Mouse (Mus musculus) heart, embryonic 13.5 days (tissue): ENCODE data around the gene Kifc1. TPM values are rescaled to one million over a fixed set of nuclear protein-coding genes. Genes with fewer than 3 reads are reported as not detected.

Experiments used
- ATAC-seq: fragments of 200-750 bp; cut with Nextera tagmentation; 2 replicates; pipeline ENCODE4 v1.8.0; 2017; ENCODE audit warnings: moderate TSS enrichment; ENCODE audit not compliant: insufficient number of reproducible peaks, low FRiP score, low TSS enrichment; ENCODE audit errors: extremely low read depth
- H3K27ac ChIP-seq: fragments of 300-500 bp; sonication (generic); replicated peaks from 2 replicates; pipeline ENCODE4 v1.5.1; 2015; ENCODE audit warnings: moderate library complexity, mild to moderate bottlenecking, inconsistent platforms
- H3K27me3 ChIP-seq: fragments of 300-500 bp; sonication (generic); replicated peaks from 2 replicates; pipeline ENCODE4 v1.6.1; 2015; ENCODE audit warnings: mild to moderate bottlenecking, inconsistent platforms
- H3K36me3 ChIP-seq: fragments of 300-500 bp; sonication (generic); 2 replicates; pipeline ENCODE4 v1.6.1; 2015; ENCODE audit warnings: mild to moderate bottlenecking, inconsistent platforms
- H3K4me1 ChIP-seq: fragments of 300-500 bp; sonication (generic); 2 replicates; pipeline ENCODE4 v1.6.1; 2015; ENCODE audit warnings: inconsistent platforms
- H3K4me2 ChIP-seq: fragments of 300-500 bp; sonication (generic); 2 replicates; pipeline ENCODE4 v1.6.1; 2015; ENCODE audit warnings: inconsistent platforms, mild to moderate bottlenecking, moderate library complexity
- H3K4me3 ChIP-seq: fragments of 300-500 bp; sonication (generic); 2 replicates; pipeline ENCODE4 v1.5.1; 2015; ENCODE audit warnings: moderate library complexity, mild to moderate bottlenecking, inconsistent platforms
- H3K9ac ChIP-seq: fragments of 300-500 bp; sonication (generic); 2 replicates; pipeline ENCODE4 v1.6.1; 2015; ENCODE audit warnings: inconsistent platforms, mild to moderate bottlenecking, moderate library complexity
- H3K9me3 ChIP-seq: fragments of 300-500 bp; sonication (generic); 2 replicates; pipeline ENCODE4 v1.6.1; 2016; ENCODE audit warnings: inconsistent platforms
- WGBS: fragments of 180-500 bp; shearing (Covaris S2); methylation state at CpG from one replicate; pipeline ENCODE4 v1.1.7; 2015; ENCODE audit warnings: mixed read lengths; 5-methylcytosine and 5-hydroxymethylcytosine counted together
- polyA plus RNA-seq: library from polyadenylated mRNA; unstranded; fragments of >200 nt; fragmentation: Nextera tagmentation; extraction: Ambion mirVana; gene quantifications from 2 replicates; pipeline ENCODE4 v1.2.1, GENCODE M21; 2015

The Kifc1 gene
- polyA plus RNA-seq, 1 experiment from 2014 or later = 5.4 TPM

DNA sequence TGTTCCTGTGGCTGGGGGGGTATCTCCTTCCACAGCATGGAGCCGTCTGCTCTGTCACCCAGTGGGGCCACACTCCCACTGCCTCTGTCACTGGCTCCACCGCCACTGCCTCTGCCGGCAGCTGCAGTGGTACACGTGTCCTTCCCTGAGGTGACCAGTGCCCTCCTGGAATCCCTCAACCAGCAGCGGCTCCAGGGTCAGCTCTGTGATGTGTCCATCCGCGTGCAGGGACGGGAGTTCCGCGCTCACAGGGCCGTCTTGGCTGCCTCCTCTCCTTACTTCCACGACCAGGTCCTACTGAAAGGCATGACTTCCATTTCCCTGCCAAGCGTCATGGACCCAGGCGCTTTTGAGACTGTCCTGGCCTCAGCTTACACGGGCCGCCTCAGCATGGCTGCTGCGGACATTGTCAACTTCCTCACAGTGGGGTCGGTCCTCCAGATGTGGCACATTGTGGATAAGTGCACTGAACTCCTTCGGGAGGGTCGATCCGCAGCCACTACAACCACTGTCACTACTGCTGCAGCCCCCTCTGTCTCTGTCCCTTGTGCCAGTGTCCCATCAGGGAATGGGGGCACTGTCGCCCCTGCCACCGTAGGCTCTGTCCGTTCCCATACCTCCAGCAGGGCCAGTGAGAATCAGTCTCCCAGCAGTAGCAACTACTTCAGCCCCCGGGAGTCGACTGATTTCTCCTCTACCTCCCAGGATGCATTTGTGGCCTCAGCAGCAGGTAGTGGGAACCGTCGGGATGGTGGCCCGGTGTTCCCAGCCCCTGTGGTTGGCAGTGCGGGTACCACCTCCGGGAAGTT, 26.6 kb upstream of the Kifc1 start:
- WGBS = 62% methylated on average over 31 of the region's 31 CpGs
- peaks cover 46% of the 10 kb centered on the region for H3K36me3 ChIP-seq
- peak overlapping the region; percentile 85 for H3K9ac ChIP-seq
- 0 out of 2 replicates have a peak overlapping the region, but pooled peaks have one; percentile 79 for H3K27ac ChIP-seq
- H3K4me3 ChIP-seq = peak overlapping the region; percentile 68
- peak overlapping the region; percentile 81 for H3K4me2 ChIP-seq
- H3K27me3 ChIP-seq = no peaks in the 10 kb centered on the region
- H3K9me3 ChIP-seq = no peaks in the 10 kb centered on the region
- peaks cover 47% of the 10 kb centered on the region for H3K4me1 ChIP-seq
- no peak for ATAC-seq

DNA sequence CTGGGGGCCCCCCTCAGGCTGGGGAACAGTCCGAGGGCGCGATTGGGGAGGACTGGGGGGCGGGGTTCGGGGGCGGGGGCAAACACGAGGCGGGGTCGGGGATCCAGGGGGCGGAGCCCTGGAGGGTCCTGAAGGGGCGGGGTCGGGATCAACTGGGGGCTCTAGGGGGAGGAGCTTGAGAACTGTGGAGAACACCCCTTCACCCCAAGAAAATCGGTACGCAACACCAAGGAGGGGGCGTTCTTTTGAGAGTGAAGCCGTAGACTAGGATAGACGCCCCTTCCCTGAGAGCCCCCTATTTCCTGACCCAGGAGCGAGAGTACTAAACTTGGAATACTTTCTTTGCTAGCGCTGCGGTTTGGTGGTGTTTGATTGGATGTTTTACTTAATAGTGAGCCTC, 25.8 kb upstream of the Kifc1 start:
- no peaks in the 10 kb centered on the region for H3K9me3 ChIP-seq
- peak overlapping the region; percentile 68 for H3K4me3 ChIP-seq
- H3K27me3 ChIP-seq = no peaks in the 10 kb centered on the region
- WGBS = under 1% methylated on average over 15 of the region's 20 CpGs
- H3K27ac ChIP-seq = peak overlapping the region; percentile 79
- H3K36me3 ChIP-seq = peaks cover 54% of the 10 kb centered on the region
- peak; percentile 23 for ATAC-seq
- H3K4me2 ChIP-seq = peak overlapping the region; percentile 81
- H3K9ac ChIP-seq = peak overlapping the region; percentile 85
- H3K4me1 ChIP-seq = peaks cover 47% of the 10 kb centered on the region

DNA sequence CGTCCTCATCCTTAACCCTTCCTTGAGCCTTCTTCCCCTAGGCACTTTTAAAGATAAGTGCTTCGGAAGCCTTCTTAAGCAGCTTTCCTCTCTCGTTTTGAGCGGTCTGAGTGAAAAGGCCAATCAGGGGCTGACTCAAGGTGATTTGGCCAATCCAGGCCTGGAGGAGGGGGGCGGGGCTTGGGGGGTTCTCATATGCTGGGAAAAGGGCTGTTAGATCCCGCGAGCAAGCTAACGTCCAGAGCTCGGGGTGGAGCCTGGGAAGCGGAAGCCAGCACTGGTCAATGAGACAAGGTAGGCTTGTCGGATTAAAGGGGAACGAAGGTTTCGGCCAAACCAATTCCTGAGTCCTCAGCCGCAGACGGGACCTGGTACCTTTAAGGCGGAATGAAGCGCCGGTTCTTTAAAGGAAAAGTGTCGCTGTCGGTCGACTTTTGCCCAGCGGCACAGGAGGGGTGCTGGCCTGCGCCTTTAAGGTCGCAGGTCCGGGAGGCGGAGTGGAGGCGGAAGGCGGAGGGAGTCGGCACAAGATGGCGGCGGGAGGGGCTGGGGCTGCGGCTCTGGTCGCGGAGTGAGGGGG, 25.3 kb upstream of the Kifc1 start, which contains the start of the genes Tapbp and Zbtb22:
Tapbp (plus strand) TSS at position 229 of the 580 bp plus-strand sequence.
Zbtb22 (plus strand) TSS at position 234 of the 580 bp plus-strand sequence.
- Histone ChIP-seq H3K4me1 (peaks cover 48% of the 10 kb centered on the region), H3K4me2 (peak within 1 kb of the TSS; percentile 81), H3K4me3 (peak within 1 kb of the TSS; percentile 68), H3K27ac (peak within 1 kb of the TSS; percentile 79), H3K36me3 (peaks cover 59% of the 10 kb centered on the region), H3K9ac (peak within 1 kb of the TSS; percentile 85), H3K27me3 (no peaks in the 10 kb centered on the region), H3K9me3 (no peaks in the 10 kb centered on the region)
- under 1% methylated on average over 30 of the region's 34 CpGs for WGBS
- ATAC-seq = peak; percentile 85

DNA sequence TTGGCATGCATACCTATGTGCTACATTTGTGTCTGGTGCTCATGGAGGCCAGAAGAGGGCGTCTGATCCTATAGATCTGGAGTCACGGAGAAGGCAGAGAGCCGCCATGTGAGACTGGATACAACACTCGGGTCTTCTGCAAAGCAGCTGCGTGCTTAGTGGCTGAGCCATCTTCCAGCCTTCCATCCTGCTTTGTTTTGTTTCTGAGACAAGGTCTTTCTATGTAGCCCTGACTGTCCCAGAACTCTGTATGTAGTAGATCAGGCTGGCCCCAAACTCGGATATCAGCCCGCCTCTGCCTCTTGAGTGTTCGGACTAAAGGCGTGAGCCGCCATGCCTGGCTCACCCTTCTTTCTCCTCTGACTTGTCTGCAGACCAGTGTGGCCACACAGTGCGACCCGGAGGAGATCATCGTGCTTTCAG, 24.5 kb upstream of the Kifc1 start:
- H3K27me3 ChIP-seq = no peaks in the 10 kb centered on the region
- H3K9me3 ChIP-seq = no peaks in the 10 kb centered on the region
- 70% methylated on average over 13 of the region's 13 CpGs for WGBS
- peak overlapping the region; percentile 81 for H3K4me2 ChIP-seq
- peak overlapping the region; percentile 47; the same call in 1 of the 2 replicates for H3K9ac ChIP-seq
- ATAC-seq = no peak
- peaks cover 53% of the 10 kb centered on the region for H3K4me1 ChIP-seq
- H3K36me3 ChIP-seq = peaks cover 63% of the 10 kb centered on the region
- peak overlapping the region; percentile 28; the same call in 1 of the 2 replicates for H3K27ac ChIP-seq
- H3K4me3 ChIP-seq = peak overlapping the region; percentile 68

DNA sequence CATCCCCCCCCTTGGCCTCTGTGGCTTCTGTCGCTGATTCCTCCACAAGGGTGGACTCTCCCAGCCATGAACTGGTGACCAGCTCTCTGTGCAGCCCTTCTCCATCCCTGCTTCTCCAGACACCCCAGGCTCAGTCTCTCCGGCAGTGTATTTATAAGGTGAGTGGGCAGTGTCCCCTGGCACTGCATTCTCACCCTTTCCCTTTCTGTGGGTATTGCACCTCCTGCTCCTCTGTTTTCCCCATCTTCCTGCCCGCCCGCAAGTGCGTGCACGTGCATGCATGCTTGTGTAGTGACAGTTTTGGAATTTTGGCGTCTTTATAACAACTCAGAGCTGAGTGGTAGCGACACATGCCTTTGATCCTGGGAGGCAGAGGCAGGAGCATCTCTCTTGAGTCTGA, 23.4 kb upstream of the Kifc1 start:
- Histone ChIP-seq H3K4me2 (no peak overlapping the region), H3K36me3 (peaks cover 63% of the 10 kb centered on the region), H3K9ac (no peak overlapping the region), H3K4me1 (peaks cover 50% of the 10 kb centered on the region), H3K9me3 (no peaks in the 10 kb centered on the region), H3K27ac (no peak overlapping the region), H3K27me3 (no peaks in the 10 kb centered on the region), H3K4me3 (no peak overlapping the region)
- ATAC-seq = no peak
- 94% methylated on average over 8 of the region's 8 CpGs for WGBS

DNA sequence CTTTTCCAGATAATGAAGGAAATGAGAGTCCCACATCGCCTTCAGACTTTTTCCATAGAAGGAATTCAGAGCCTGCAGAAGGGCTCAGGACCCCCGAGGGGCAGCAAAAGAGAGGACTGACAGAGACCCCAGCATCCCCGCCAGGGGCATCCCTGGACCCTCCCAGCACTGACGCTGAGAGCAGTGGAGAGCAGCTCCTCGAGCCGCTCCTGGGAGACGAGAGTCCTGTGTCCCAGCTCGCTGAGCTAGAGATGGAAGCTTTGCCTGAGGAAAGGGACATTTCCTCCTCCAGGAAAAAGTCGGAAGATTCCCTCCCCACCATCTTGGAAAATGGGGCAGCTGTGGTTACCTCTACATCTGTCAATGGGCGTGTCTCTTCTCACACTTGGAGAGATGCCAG, 22.8 kb upstream of the Kifc1 start:
- H3K27me3 ChIP-seq = no peaks in the 10 kb centered on the region
- no peak overlapping the region for H3K9ac ChIP-seq
- H3K4me1 ChIP-seq = peaks cover 46% of the 10 kb centered on the region
- H3K27ac ChIP-seq = no peak overlapping the region
- 88% methylated on average over 10 of the region's 10 CpGs for WGBS
- no peak overlapping the region for H3K4me2 ChIP-seq
- no peaks in the 10 kb centered on the region for H3K9me3 ChIP-seq
- no peak for ATAC-seq
- H3K36me3 ChIP-seq = peaks cover 61% of the 10 kb centered on the region
- no peak overlapping the region for H3K4me3 ChIP-seq

DNA sequence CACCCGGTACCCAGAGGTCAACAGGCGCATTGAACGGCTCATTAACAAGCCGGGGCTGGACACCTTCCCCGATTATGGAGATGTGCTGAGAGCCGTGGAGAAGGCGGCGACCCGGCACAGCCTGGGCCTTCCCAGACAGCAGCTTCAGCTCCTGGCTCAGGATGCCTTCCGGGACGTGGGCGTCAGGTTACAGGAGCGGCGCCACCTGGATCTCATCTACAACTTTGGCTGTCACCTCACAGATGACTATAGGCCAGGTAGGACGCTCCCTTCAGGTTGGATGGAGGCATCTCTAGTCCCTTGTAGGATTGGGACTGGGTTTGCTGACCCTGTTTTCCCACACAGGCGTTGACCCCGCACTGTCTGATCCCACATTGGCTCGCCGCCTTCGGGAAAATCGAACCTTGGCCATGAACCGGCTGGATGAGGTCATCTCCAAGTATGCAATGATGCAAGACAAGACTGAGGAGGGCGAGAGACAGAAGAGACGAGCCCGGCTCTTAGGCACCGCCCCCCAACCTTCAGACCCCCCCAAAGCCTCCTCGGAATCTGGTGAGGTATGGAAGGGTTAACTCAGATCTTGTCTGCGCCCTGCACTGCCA, 21.5 kb upstream of the Kifc1 start:
- WGBS = 91% methylated on average over 28 of the region's 28 CpGs
- peaks cover 41% of the 10 kb centered on the region for H3K4me1 ChIP-seq
- no peak for ATAC-seq
- H3K4me3 ChIP-seq = no peak overlapping the region
- H3K4me2 ChIP-seq = no peak overlapping the region
- H3K9ac ChIP-seq = no peak overlapping the region
- H3K9me3 ChIP-seq = no peaks in the 10 kb centered on the region
- H3K36me3 ChIP-seq = peaks cover 48% of the 10 kb centered on the region
- no peak overlapping the region for H3K27ac ChIP-seq
- H3K27me3 ChIP-seq = no peaks in the 10 kb centered on the region

DNA sequence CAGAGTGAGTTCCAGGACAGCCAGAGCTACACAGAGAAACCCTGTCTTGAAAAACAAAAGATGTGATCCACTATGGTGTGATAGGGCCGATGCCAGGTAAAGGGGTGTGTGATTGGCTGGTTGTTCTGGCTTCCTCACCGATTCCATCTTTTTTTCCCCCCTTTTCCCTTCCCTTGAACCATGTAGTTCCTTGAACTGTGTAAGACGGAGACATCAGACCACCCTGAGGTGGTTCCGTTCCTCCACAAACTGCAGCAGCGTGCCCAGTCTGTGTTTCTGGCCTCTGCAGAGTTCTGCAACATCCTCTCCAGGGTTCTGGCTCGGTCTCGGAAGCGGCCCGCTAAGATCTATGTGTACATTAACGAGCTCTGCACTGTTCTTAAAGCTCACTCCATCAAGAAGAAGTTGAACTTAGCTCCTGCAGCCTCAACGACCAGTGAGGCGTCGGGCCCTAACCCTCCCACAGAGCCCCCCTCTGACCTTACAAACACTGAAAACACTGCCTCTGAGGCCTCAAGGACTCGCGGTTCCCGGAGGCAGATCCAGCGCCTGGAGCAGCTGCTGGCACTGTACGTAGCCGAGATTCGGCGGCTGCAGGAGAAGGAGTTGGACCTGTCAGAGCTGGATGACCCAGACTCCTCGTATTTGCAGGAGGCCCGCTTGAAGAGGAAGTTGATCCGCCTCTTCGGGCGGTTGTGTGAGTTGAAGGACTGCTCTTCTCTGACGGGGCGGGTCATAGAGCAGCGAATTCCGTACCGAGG, 20.8 kb upstream of the Kifc1 start:
- Histone ChIP-seq H3K9ac (no peak overlapping the region), H3K4me2 (peak overlapping the region; percentile 99), H3K4me1 (peaks cover 36% of the 10 kb centered on the region), H3K36me3 (peaks cover 47% of the 10 kb centered on the region), H3K9me3 (no peaks in the 10 kb centered on the region), H3K27ac (no peak overlapping the region), H3K27me3 (no peaks in the 10 kb centered on the region), H3K4me3 (no peak overlapping the region)
- WGBS = 89% methylated on average over 31 of the region's 31 CpGs
- no peak for ATAC-seq

DNA sequence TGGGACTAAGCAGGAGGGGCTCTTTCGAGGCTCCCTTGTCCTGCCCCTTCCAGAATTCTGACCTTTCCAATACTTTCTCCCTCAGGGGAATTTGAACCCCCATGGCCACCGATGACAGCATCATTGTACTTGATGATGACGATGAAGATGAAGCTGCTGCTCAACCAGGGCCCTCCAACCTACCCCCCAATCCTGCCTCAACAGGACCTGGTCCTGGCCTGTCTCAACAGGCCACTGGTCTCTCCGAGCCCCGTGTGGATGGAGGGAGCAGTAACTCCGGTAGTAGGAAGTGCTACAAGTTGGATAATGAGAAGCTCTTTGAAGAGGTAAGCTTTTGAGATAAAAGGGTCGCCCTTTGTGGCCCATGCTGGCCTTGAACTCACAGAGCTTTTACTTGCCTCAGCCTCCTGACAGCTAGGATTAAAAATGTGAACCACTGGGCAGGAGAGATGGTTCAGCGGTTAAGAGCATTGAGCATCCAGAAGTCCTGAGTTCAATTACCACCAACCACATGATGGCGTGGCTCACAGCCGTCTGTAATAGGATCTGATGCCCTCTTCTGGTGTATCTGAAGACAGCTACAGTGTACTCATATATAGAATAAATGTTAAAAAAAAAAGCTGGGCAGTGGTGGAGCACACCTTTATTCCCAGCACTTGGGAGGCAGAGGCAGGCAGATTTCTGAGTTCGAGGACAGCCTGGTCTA, 20.0 kb upstream of the Kifc1 start:
- H3K9me3 ChIP-seq = no peaks in the 10 kb centered on the region
- H3K36me3 ChIP-seq = peaks cover 47% of the 10 kb centered on the region
- H3K27ac ChIP-seq = peak overlapping the region; percentile 89
- ATAC-seq = no peak
- peak overlapping the region; percentile 75 for H3K4me3 ChIP-seq
- peak overlapping the region; percentile 88 for H3K9ac ChIP-seq
- peaks cover 36% of the 10 kb centered on the region for H3K4me1 ChIP-seq
- no peaks in the 10 kb centered on the region for H3K27me3 ChIP-seq
- 46% methylated on average over 11 of the region's 11 CpGs for WGBS
- peak overlapping the region; percentile 99 for H3K4me2 ChIP-seq

DNA sequence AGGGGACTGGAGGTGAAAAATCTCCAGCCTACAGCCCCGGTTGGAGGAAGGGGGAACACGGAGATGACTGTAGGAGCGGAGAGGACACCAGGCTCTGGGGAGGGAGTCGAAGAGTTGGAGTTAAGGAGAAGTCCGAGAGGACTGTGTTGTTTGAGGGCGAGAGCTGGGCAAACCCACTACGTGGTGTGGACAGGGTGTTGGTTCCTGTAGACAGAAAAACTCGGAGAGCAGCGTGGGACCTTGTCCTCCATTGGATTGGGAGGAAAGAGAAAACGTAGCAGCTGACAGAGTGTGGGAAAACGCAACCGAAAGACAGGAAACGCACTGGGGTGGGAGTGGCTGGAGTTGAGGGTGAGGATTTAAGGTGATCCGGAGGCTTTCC, 19.4 kb upstream of the Kifc1 start:
- Histone ChIP-seq H3K27me3 (no peaks in the 10 kb centered on the region), H3K36me3 (peaks cover 43% of the 10 kb centered on the region), H3K4me1 (peaks cover 29% of the 10 kb centered on the region), H3K4me2 (peak overlapping the region; percentile 99), H3K9me3 (no peaks in the 10 kb centered on the region), H3K27ac (peak overlapping the region; percentile 89), H3K9ac (peak overlapping the region; percentile 88), H3K4me3 (peak overlapping the region; percentile 75)
- no peak for ATAC-seq
- 0% methylated on average over 14 of the region's 14 CpGs for WGBS
